Comparison of ENCODE assay signal across 17 mouse cellular contexts in the genomic region with DNA sequence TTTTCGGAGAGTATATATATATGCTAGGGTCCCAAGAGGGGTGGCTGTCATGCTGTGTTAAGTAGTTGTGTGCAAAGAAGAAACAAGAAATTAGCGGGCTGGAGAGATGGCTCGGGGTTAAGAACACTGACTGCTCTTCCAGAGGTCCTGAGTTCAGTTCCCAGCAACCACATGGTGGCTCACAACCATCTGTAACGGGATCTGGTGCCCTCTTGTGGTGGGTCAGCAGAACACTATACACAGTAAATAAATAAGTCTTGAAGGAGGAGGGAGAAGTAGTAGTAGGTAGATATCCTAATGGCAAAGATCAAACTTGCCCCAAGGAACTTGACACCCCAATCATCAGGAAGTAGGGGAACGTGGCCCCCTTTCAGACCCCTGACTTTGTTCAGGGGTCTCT. TPM values are rescaled to one million over a fixed set of nuclear protein-coding genes. Genes with fewer than 3 reads are reported as not detected.
DNase-seq lines count a peak whose midpoint lies in the region; TF ChIP-seq lines count a peak whose summit lies in the region.
"Had no signal": no experiment of that assay in that cellular context is flagged by ENCODE, and none has a peak within 500 bp of the region (broad histone marks: within the 10 kb centered on the region; RNA-seq: fewer than 3 reads in every experiment).

No protein-coding gene starts in this region.

- DNase-seq in cerebellum, adult 2 months: no peak
- no peak for DNase-seq in cerebellum, adult 8-10 months
- DNase-seq in lung, adult 2 months: no peak
- DNase-seq in lung, postnatal 4 days: no peak
- peak; percentile 59 for DNase-seq in induced T-regulatory cell, adult 2 months (ENCODE audit: low read depth)
- no peak for DNase-seq in frontal cortex, postnatal 25 days (ENCODE audit: low spot score in 2 of 2)
- DNase-seq in kidney, adult 8-10 months: no peak
- DNase-seq: cerebellum, adult 11-12 months; kidney, adult 11 months; lung, adult 18-20 months; right cerebral cortex, postnatal 4 days had no signal

- H3K27ac ChIP-seq in cerebellum, adult 2 months (ENCODE audit: insufficient read depth, low read length): no peak overlapping the region
- no peak overlapping the region for H3K27ac ChIP-seq in ES-Bruce4 (ENCODE audit: insufficient read depth, low read length)
- H3K27ac ChIP-seq: embryonic facial prominence, embryonic 15.5 days; forebrain, embryonic 12.5 days; limb, embryonic 10.5 days; neural tube, embryonic 13.5 days had no signal

- no peak for TF ChIP-seq EP300 in ES-Bruce4 (IDR thresholded peaks at IDR 0.05; ENCODE audit: insufficient read depth, low read depth, low read length)

- peak; percentile 30; the same call in 1 of the 2 replicates for TF ChIP-seq CTCF in cerebellum, adult 2 months (IDR thresholded peaks at IDR 0.05; ENCODE audit: borderline replicate concordance, insufficient read depth, low read depth, low read length)
- peak; percentile 15; the same call in 1 of the 2 replicates for TF ChIP-seq CTCF in lung, adult 2 months (IDR thresholded peaks at IDR 0.05; ENCODE audit: insufficient read depth, low read length)
- TF ChIP-seq CTCF in ES-Bruce4 (IDR thresholded peaks at IDR 0.05; ENCODE audit: low read depth, low read length): peak; percentile 40

- WGBS in cerebellum, adult 2 months: 85% methylated on average over 5 of the region's 5 CpGs
- 85% methylated on average over 5 of the region's 5 CpGs for WGBS in lung, adult 2 months

- H3K4me1 ChIP-seq in cerebellum, adult 2 months (ENCODE audit: control insufficient read depth, insufficient read depth, low read length): peaks cover 8% of the 10 kb centered on the region
- H3K4me1 ChIP-seq in lung, adult 2 months (ENCODE audit: control insufficient read depth, insufficient read depth, low read length): no peaks in the 10 kb centered on the region
- H3K4me1 ChIP-seq in ES-Bruce4 (ENCODE audit: control insufficient read depth, insufficient read depth, low read length): no peaks in the 10 kb centered on the region
- H3K4me1 ChIP-seq: forebrain, embryonic 12.5 days; limb, embryonic 10.5 days had no signal

- H3K4me3 ChIP-seq in cerebellum, adult 2 months (replicated peaks; ENCODE audit: insufficient read depth, low read depth, low read length): no peak overlapping the region
- no peak overlapping the region for H3K4me3 ChIP-seq in lung, adult 2 months (replicated peaks; ENCODE audit: extremely low read depth, low read depth, low read length)
- H3K4me3 ChIP-seq in ES-Bruce4 (ENCODE audit: low read depth, low read length): no peak overlapping the region
- H3K4me3 ChIP-seq: embryonic facial prominence, embryonic 15.5 days; forebrain, embryonic 12.5 days; limb, embryonic 10.5 days; megakaryocyte, embryonic 14.5 days; neural tube, embryonic 13.5 days had no signal

- no peaks in the 10 kb centered on the region for H3K36me3 ChIP-seq in ES-Bruce4 (ENCODE audit: control insufficient read depth, insufficient read depth, low read length, poor library complexity, severe bottlenecking)

- H3K9ac ChIP-seq in ES-Bruce4 (ENCODE audit: low read depth, poor library complexity, severe bottlenecking): no peak overlapping the region
- H3K9ac ChIP-seq: embryonic facial prominence, embryonic 15.5 days; forebrain, embryonic 12.5 days; neural tube, embryonic 13.5 days had no signal

- no peak for TF ChIP-seq POLR2A in cerebellum, adult 2 months (IDR thresholded peaks at IDR 0.05; ENCODE audit: borderline replicate concordance, insufficient read depth, low read length)
- no peak for TF ChIP-seq POLR2A in lung, adult 2 months (IDR thresholded peaks at IDR 0.05; ENCODE audit: borderline replicate concordance, extremely low read depth, low read depth, low read length)
- no peak for TF ChIP-seq POLR2A in ES-Bruce4 (IDR thresholded peaks at IDR 0.05; ENCODE audit: insufficient read depth, low read length)

- no peaks in the 10 kb centered on the region for H3K27me3 ChIP-seq in cerebellum, adult 2 months (ENCODE audit: control insufficient read depth, insufficient read depth, low read length)
- no peaks in the 10 kb centered on the region for H3K27me3 ChIP-seq in ES-Bruce4 (ENCODE audit: control insufficient read depth, insufficient read depth, low read length, poor library complexity, severe bottlenecking)
- H3K27me3 ChIP-seq: embryonic facial prominence, embryonic 15.5 days; forebrain, embryonic 12.5 days; megakaryocyte, embryonic 14.5 days; neural tube, embryonic 13.5 days had no signal

- H3K9me3 ChIP-seq in ES-Bruce4 (replicated peaks; ENCODE audit: control insufficient read depth, insufficient read depth, low read length, poor library complexity, severe bottlenecking): no peaks in the 10 kb centered on the region
- H3K9me3 ChIP-seq: embryonic facial prominence, embryonic 15.5 days; limb, embryonic 10.5 days; megakaryocyte, embryonic 14.5 days; neural tube, embryonic 13.5 days had no signal

RNA-seq across cellular contexts. Expression of gene Alkbh4, which starts 6.8 kb away (rescaled TPM):
- polyA plus RNA-seq in cerebellum, adult 2 months (2012; rRNA removed): 15.7 and 17.2 TPM in 2 replicates
- 15.1 TPM in 2 replicates for polyA plus RNA-seq in lung, adult 2 months (2012; rRNA removed)
- polyA plus RNA-seq in ES-Bruce4 (2011; ENCODE audit: insufficient read depth, insufficient read length, low read depth, missing spikeins): 8.7 and 10.6 TPM in 2 replicates

RNA-seq across cellular contexts. Expression of gene Lrwd1, which starts 6.9 kb away (rescaled TPM):
- polyA plus RNA-seq in cerebellum, adult 2 months (2012; rRNA removed): 21.5 and 23.7 TPM in 2 replicates
- polyA plus RNA-seq in lung, adult 2 months (2012; rRNA removed): 32.3 and 35.4 TPM in 2 replicates
- polyA plus RNA-seq in ES-Bruce4 (2011; ENCODE audit: insufficient read depth, insufficient read length, low read depth, missing spikeins): 49.1 and 54.6 TPM in 2 replicates

RNA-seq across cellular contexts. Expression of gene Polr2j, which starts 26.3 kb away (rescaled TPM):
- 121 and 123 TPM in 2 replicates for polyA plus RNA-seq in cerebellum, adult 2 months (2012; rRNA removed)
- 35.0 and 37.1 TPM in 2 replicates for polyA plus RNA-seq in lung, adult 2 months (2012; rRNA removed)
- 90.7 and 92.6 TPM in 2 replicates for polyA plus RNA-seq in ES-Bruce4 (2011; ENCODE audit: insufficient read depth, insufficient read length, low read depth, missing spikeins)

RNA-seq across cellular contexts. Expression of gene Orai2, which starts 27.8 kb away (rescaled TPM):
- polyA plus RNA-seq in cerebellum, adult 2 months (2012; rRNA removed): 64.9 and 66.9 TPM in 2 replicates
- polyA plus RNA-seq in lung, adult 2 months (2012; rRNA removed): 39.2 and 51.0 TPM in 2 replicates
- 1.5 and 1.7 TPM in 2 replicates for polyA plus RNA-seq in ES-Bruce4 (2011; ENCODE audit: insufficient read depth, insufficient read length, low read depth, missing spikeins)

RNA-seq across cellular contexts. Expression of gene Prkrip1, which starts 56.0 kb away (rescaled TPM):
- polyA plus RNA-seq in cerebellum, adult 2 months (2012; rRNA removed): 36.2 and 38.0 TPM in 2 replicates
- 8.9 and 11.0 TPM in 2 replicates for polyA plus RNA-seq in lung, adult 2 months (2012; rRNA removed)
- polyA plus RNA-seq in ES-Bruce4 (2011; ENCODE audit: insufficient read depth, insufficient read length, low read depth, missing spikeins): 45.3 and 48.3 TPM in 2 replicates
